In genomic region chr15:88414206-88414605, GRCm38 (mm10) we compare ENCODE assay signal across 28 mouse cellular contexts.
"Had no signal": no experiment of that assay in that cellular context is flagged by ENCODE, and none has a peak within 500 bp of the region (broad histone marks: within the 10 kb centered on the region; RNA-seq: fewer than 3 reads in every experiment).

No protein-coding gene starts in this region.

- ATAC-seq: liver, embryonic 12.5 days; liver, postnatal 0 days; lung, postnatal 0 days; midbrain, embryonic 13.5 days; midbrain, embryonic 15.5 days; midbrain, embryonic 16.5 days had no signal

- DNase-seq: left cerebral cortex, postnatal 4 days; liver; liver, embryonic 13.5 days; liver, postnatal 0 days; lung, adult 18-20 months; lung, adult 2 months; lung, embryonic 14.5 days; lung, postnatal 10 days; lung, postnatal 14 days; lung, postnatal 36 days; lung, postnatal 4 days; midbrain, embryonic 14.5 days had no signal

- H3K4me1 ChIP-seq: limb, embryonic 10.5 days; limb, embryonic 12.5 days; limb, embryonic 13.5 days; limb, embryonic 15.5 days; liver, embryonic 12.5 days; liver, embryonic 13.5 days; liver, embryonic 15.5 days; lung, embryonic 15.5 days; midbrain, embryonic 10.5 days; neural tube, embryonic 12.5 days had no signal

- H3K27me3 ChIP-seq: limb, embryonic 12.5 days; limb, embryonic 13.5 days; limb, embryonic 15.5 days; liver, embryonic 12.5 days; liver, embryonic 13.5 days; liver, embryonic 15.5 days; lung, embryonic 15.5 days; midbrain, embryonic 12.5 days; midbrain, embryonic 15.5 days; neural tube, embryonic 12.5 days had no signal

- H3K4me3 ChIP-seq: left cerebral cortex, adult 2 months; limb, embryonic 10.5 days; limb, embryonic 12.5 days; limb, embryonic 13.5 days; limb, embryonic 15.5 days; liver, embryonic 12.5 days; liver, embryonic 13.5 days; liver, embryonic 15.5 days; lung, embryonic 15.5 days; midbrain, embryonic 10.5 days; midbrain, embryonic 12.5 days; midbrain, embryonic 13.5 days; midbrain, embryonic 15.5 days; myocyte; neural tube, embryonic 12.5 days had no signal

- H3K36me3 ChIP-seq: limb, embryonic 10.5 days; limb, embryonic 12.5 days; limb, embryonic 13.5 days; limb, embryonic 15.5 days; liver, embryonic 12.5 days; liver, embryonic 13.5 days; liver, embryonic 15.5 days; lung, embryonic 15.5 days; midbrain, embryonic 10.5 days; midbrain, embryonic 12.5 days; midbrain, embryonic 13.5 days; midbrain, embryonic 15.5 days; neural tube, embryonic 12.5 days had no signal

- H3K9me3 ChIP-seq: limb, embryonic 10.5 days; lung, embryonic 15.5 days; midbrain, embryonic 15.5 days; neural tube, embryonic 12.5 days had no signal
